ENCODE assay signal across 29 mouse cellular contexts in the genomic region with DNA sequence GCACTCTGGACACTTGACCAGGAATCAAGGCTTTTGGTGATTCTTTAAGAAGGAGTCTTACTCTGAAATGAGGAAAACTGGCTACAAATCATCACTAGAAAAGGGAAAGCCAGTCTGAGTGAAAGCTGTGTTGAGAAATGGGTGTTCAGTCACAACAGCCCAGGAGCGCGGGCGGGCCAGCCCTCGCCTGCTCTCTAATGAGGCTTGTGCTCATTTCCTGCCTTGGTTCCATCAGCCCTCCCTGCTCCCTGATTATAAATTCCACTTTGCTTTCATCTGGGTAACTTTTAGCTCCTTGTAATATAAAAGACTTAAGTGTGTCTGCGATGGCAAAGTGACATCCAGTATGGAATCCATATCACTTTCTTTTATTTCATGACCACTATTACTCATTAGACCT.
DNase-seq lines count a peak whose midpoint lies in the region; ATAC-seq and TF ChIP-seq lines count a peak whose summit lies in the region.
"Had no signal": no experiment of that assay in that cellular context is flagged by ENCODE, and none has a peak within 500 bp of the region (broad histone marks: within the 10 kb centered on the region; RNA-seq: fewer than 3 reads in every experiment).

No protein-coding gene starts in this region.

- no peaks in the 10 kb centered on the region for H3K27me3 ChIP-seq in kidney, postnatal 0 days (ENCODE audit: insufficient read depth, low read length)
- no peaks in the 10 kb centered on the region for H3K27me3 ChIP-seq in cerebellum, adult 2 months (ENCODE audit: control insufficient read depth, insufficient read depth, low read length)
- H3K27me3 ChIP-seq: embryonic facial prominence, embryonic 12.5 days; heart, embryonic 15.5 days; hindbrain, embryonic 15.5 days; intestine, embryonic 15.5 days; liver, embryonic 12.5 days; neural tube, embryonic 15.5 days had no signal

- no peak overlapping the region for H3K4me2 ChIP-seq in kidney, postnatal 0 days (ENCODE audit: low read length)
- H3K4me2 ChIP-seq: embryonic facial prominence, embryonic 12.5 days; heart, embryonic 15.5 days; hindbrain, embryonic 15.5 days; intestine, embryonic 15.5 days; liver, embryonic 12.5 days; midbrain, embryonic 11.5 days; neural tube, embryonic 15.5 days had no signal

- 42% methylated on average over 5 of the region's 5 CpGs for WGBS in kidney, postnatal 0 days
- 96% methylated on average over 5 of the region's 5 CpGs for WGBS in cerebellum, adult 2 months

- TF ChIP-seq CTCF in kidney, postnatal 0 days (IDR thresholded peaks at IDR 0.05; ENCODE audit: low read depth), result no peak
- TF ChIP-seq CTCF in layer of hippocampus, adult 2 months (conservative IDR thresholded peaks at IDR 0.05), result no peak
- TF ChIP-seq CTCF in cerebellum, adult 2 months (IDR thresholded peaks at IDR 0.05; ENCODE audit: borderline replicate concordance, insufficient read depth, low read depth, low read length), result no peak

- peaks cover 17% of the 10 kb centered on the region for H3K4me1 ChIP-seq in kidney, postnatal 0 days (replicated peaks; ENCODE audit: insufficient read depth, low read length)
- H3K4me1 ChIP-seq in cerebellum, adult 2 months (ENCODE audit: control insufficient read depth, insufficient read depth, low read length), result no peaks in the 10 kb centered on the region

- no peak for DNase-seq in frontal cortex, postnatal 25 days (ENCODE audit: low spot score in 2 of 2)
- DNase-seq in kidney, postnatal 0 days (ENCODE audit: low spot score), result peak; percentile 32
- DNase-seq in kidney, postnatal 25 days, result no peak
- peak; percentile 49 to 67 for DNase-seq in layer of hippocampus, adult 2 months (ENCODE audit: low spot score in 2 of 2)
- no peak for DNase-seq in layer of hippocampus, adult 8-10 months (ENCODE audit: low spot score in 2 of 2)
- DNase-seq in brain, adult 2 months (ENCODE audit: low read depth, low spot score), result peak; percentile 28
- no peak for DNase-seq in cerebellum, adult 2 months
- DNase-seq: adrenal gland, adult 8-10 months; cerebellum, adult 9-10 months; cerebellum, postnatal 36 days; gastrocnemius, postnatal 14 days; heart, postnatal 36 days; kidney, adult 9 months; liver, postnatal 0 days; lung, postnatal 36 days; retina, postnatal 1 day; spleen, adult 18-20 months; thymus, postnatal 25 days had no signal

- no peaks in the 10 kb centered on the region for H3K36me3 ChIP-seq in kidney, postnatal 0 days (ENCODE audit: insufficient read depth, low read length)
- H3K36me3 ChIP-seq: embryonic facial prominence, embryonic 12.5 days; G1E; heart, embryonic 10.5 days; heart, embryonic 15.5 days; hindbrain, embryonic 15.5 days; intestine, embryonic 15.5 days; liver, embryonic 12.5 days; neural tube, embryonic 15.5 days had no signal

- H3K4me3 ChIP-seq in kidney, postnatal 0 days (replicated peaks; ENCODE audit: low read depth, low read length), result no peak overlapping the region
- H3K4me3 ChIP-seq in layer of hippocampus, adult 2 months, result no peak overlapping the region
- no peak overlapping the region for H3K4me3 ChIP-seq in cerebellum, adult 2 months (replicated peaks; ENCODE audit: insufficient read depth, low read depth, low read length)
- H3K4me3 ChIP-seq: embryonic facial prominence, embryonic 12.5 days; heart, embryonic 10.5 days; heart, embryonic 15.5 days; hindbrain, embryonic 15.5 days; intestine, embryonic 15.5 days; liver, embryonic 12.5 days; neural tube, embryonic 15.5 days had no signal

- no peak overlapping the region for H3K27ac ChIP-seq in kidney, postnatal 0 days
- H3K27ac ChIP-seq in layer of hippocampus, adult 2 months, result 0 out of 2 replicates have a peak overlapping the region, but pooled peaks have one; percentile 23
- H3K27ac ChIP-seq in cerebellum, adult 2 months (ENCODE audit: insufficient read depth, low read length), result no peak overlapping the region
- H3K27ac ChIP-seq: embryonic facial prominence, embryonic 12.5 days; heart, embryonic 10.5 days; heart, embryonic 15.5 days; hindbrain, embryonic 15.5 days; intestine, embryonic 15.5 days; liver, embryonic 12.5 days; neural tube, embryonic 15.5 days had no signal

- H3K9ac ChIP-seq in kidney, postnatal 0 days (ENCODE audit: low read depth, low read length), result no peak overlapping the region
- H3K9ac ChIP-seq: embryonic facial prominence, embryonic 12.5 days; heart, embryonic 15.5 days; hindbrain, embryonic 15.5 days; intestine, embryonic 15.5 days; liver, embryonic 12.5 days; liver, postnatal 0 days; neural tube, embryonic 15.5 days had no signal

- ATAC-seq in frontal cortex, adult (ENCODE audit: low TSS enrichment), result peak; percentile 50; the same call in 1 of the 2 replicates
- no peak for ATAC-seq in kidney, postnatal 0 days (replicated peaks; ENCODE audit: low FRiP score, low read depth)
- ATAC-seq: forebrain, embryonic 14.5 days; intestine, embryonic 15.5 days; liver, embryonic 12.5 days; liver, postnatal 0 days had no signal

- TF ChIP-seq POLR2A in cerebellum, adult 2 months (IDR thresholded peaks at IDR 0.05; ENCODE audit: borderline replicate concordance, insufficient read depth, low read length), result no peak

- no peaks in the 10 kb centered on the region for H3K9me3 ChIP-seq in kidney, postnatal 0 days (replicated peaks; ENCODE audit: low read length)
- H3K9me3 ChIP-seq: embryonic facial prominence, embryonic 12.5 days; G1E; heart, embryonic 10.5 days; heart, embryonic 15.5 days; hindbrain, embryonic 15.5 days; intestine, embryonic 15.5 days; liver, embryonic 12.5 days; neural tube, embryonic 15.5 days had no signal

Comparison
In these comparisons a context has a peak if more than half of its experiments do, and no peak if none do; other contexts are left out.
1. DNase-seq: peak in kidney, postnatal 0 days (single experiment), layer of hippocampus, adult 2 months (2 of 2) and brain, adult 2 months (single experiment); none in frontal cortex, postnatal 25 days (0 of 2), kidney, postnatal 25 days (0 of 2), layer of hippocampus, adult 8-10 months (0 of 2) and cerebellum, adult 2 months (0 of 2).